ENCODE assay signal across 8 mouse cellular contexts in genomic region chr17:30626719-30627118, GRCm38 (mm10). TPM values are rescaled to one million over a fixed set of nuclear protein-coding genes. Genes with fewer than 3 reads are reported as not detected.
DNase-seq lines count a peak whose midpoint lies in the region; ATAC-seq and TF ChIP-seq lines count a peak whose summit lies in the region.
"Not testable (repeated sequence)": the region's sequence is repeated elsewhere in the genome, so short reads cannot be mapped to it uniquely, and the experiment has no call there.

Gene Glo1 (minus strand): TSS chr17:30626871.

- H3K4me2 ChIP-seq in embryonic facial prominence, embryonic 14.5 days (ENCODE audit: low read depth, low read length); limb, embryonic 15.5 days; midbrain, embryonic 11.5 days; stomach, postnatal 0 days (replicated peaks; ENCODE audit: low read depth): not testable (repeated sequence)

- not testable (repeated sequence) for H3K4me1 ChIP-seq in embryonic facial prominence, embryonic 14.5 days (ENCODE audit: control insufficient read depth, insufficient read depth, low read length); limb, embryonic 15.5 days; midbrain, embryonic 11.5 days (ENCODE audit: control insufficient read depth, insufficient read depth, low read length); stomach, postnatal 0 days (replicated peaks; ENCODE audit: control insufficient read depth, insufficient read depth)

- WGBS in embryonic facial prominence, embryonic 14.5 days, result no CpG with 5 or more reads among the region's 20 CpGs
- no CpG with 5 or more reads among the region's 20 CpGs for WGBS in limb, embryonic 15.5 days
- WGBS in midbrain, embryonic 11.5 days, result no CpG with 5 or more reads among the region's 20 CpGs
- no CpG with 5 or more reads among the region's 20 CpGs for WGBS in stomach, postnatal 0 days

- not testable (repeated sequence) for H3K9me3 ChIP-seq in embryonic facial prominence, embryonic 14.5 days (ENCODE audit: control insufficient read depth, low read length); limb, embryonic 15.5 days; midbrain, embryonic 11.5 days (ENCODE audit: control insufficient read depth, low read length); stomach, postnatal 0 days (ENCODE audit: control insufficient read depth, low read length)

- H3K36me3 ChIP-seq in embryonic facial prominence, embryonic 14.5 days (ENCODE audit: control insufficient read depth, insufficient read depth, low read length); limb, embryonic 15.5 days; midbrain, embryonic 11.5 days (ENCODE audit: control insufficient read depth, insufficient read depth, low read length); stomach, postnatal 0 days (ENCODE audit: control insufficient read depth, insufficient read depth, low read length): not testable (repeated sequence)

- not testable (repeated sequence) for DNase-seq in embryonic facial prominence, embryonic 14.5 days (ENCODE audit: low spot score); gastrocnemius, postnatal 36 days; layer of hippocampus, adult 18-20 months (ENCODE audit: low spot score in 2 of 2); midbrain, embryonic 11.5 days (ENCODE audit: low spot score, missing footprints); stomach, postnatal 0 days (ENCODE audit: low spot score)

- intact Hi-C loops in gastrocnemius, postnatal 36 days (cut with DNase I), result not testable (repeated sequence)

- not testable (repeated sequence) for H3K27ac ChIP-seq in embryonic facial prominence, embryonic 14.5 days (replicated peaks; ENCODE audit: low read depth, low read length); limb, embryonic 15.5 days; midbrain, embryonic 11.5 days (ENCODE audit: low read depth, low read length); stomach, postnatal 0 days (replicated peaks)

- not testable (repeated sequence) for TF ChIP-seq CTCF in stomach, postnatal 0 days (IDR thresholded peaks at IDR 0.05; ENCODE audit: low read depth)

- not testable (repeated sequence) for H3K9ac ChIP-seq in embryonic facial prominence, embryonic 14.5 days (ENCODE audit: low read depth, low read length); limb, embryonic 15.5 days; midbrain, embryonic 11.5 days (ENCODE audit: low read length); stomach, postnatal 0 days (ENCODE audit: low read length)

- not testable (repeated sequence) for H3K4me3 ChIP-seq in embryonic facial prominence, embryonic 14.5 days (ENCODE audit: low read depth, low read length); limb, embryonic 15.5 days; midbrain, embryonic 11.5 days (ENCODE audit: low read depth, low read length); stomach, postnatal 0 days (ENCODE audit: low read depth, low read length)

- peak; percentile 68 for ATAC-seq in activated CD4-positive, CD25-positive, alpha-beta regulatory T cell, adult 4 months
- ATAC-seq in embryonic facial prominence, embryonic 14.5 days (ENCODE audit: low read depth); limb, embryonic 15.5 days (ENCODE audit: insufficient number of reproducible peaks, low FRiP score, low TSS enrichment, low read depth); midbrain, embryonic 11.5 days (ENCODE audit: low FRiP score): not testable (repeated sequence)
- peak; percentile 74 to 83 for ATAC-seq in hematopoietic stem cell, adult 5-6 weeks (replicated peaks in 1 of 2; ENCODE audit: insufficient read depth in 1 of 2, low FRiP score in 2 of 2, low TSS enrichment in 1 of 2, low read depth in 1 of 2, poor library complexity in 2 of 2, severe bottlenecking in 2 of 2)
- ATAC-seq in stomach, postnatal 0 days (ENCODE audit: low FRiP score, low TSS enrichment), result peak; percentile 21; the same call in 1 of the 2 replicates

- not testable (repeated sequence) for H3K27me3 ChIP-seq in embryonic facial prominence, embryonic 14.5 days (replicated peaks; ENCODE audit: control insufficient read depth, insufficient read depth, low read length); limb, embryonic 15.5 days; midbrain, embryonic 11.5 days (ENCODE audit: control insufficient read depth, insufficient read depth, low read length); stomach, postnatal 0 days (ENCODE audit: control insufficient read depth, insufficient read depth, low read length)

- not testable (repeated sequence) for TF ChIP-seq EP300 in stomach, postnatal 0 days (optimal IDR thresholded peaks at IDR 0.05)

RNA-seq across cellular contexts. Expression of gene Glo1, which starts in this region (rescaled TPM):
- polyA plus RNA-seq in activated CD4-positive, CD25-positive, alpha-beta regulatory T cell, adult 4 months (2017; shearing (Covaris generic)), result 100 to 1,000 TPM; 117 to 142 TPM
- polyA plus RNA-seq in embryonic facial prominence, embryonic 14.5 days (2014; fragmentation: Nextera tagmentation; extraction: Ambion mirVana), result 214 and 221 TPM in 2 replicates
- 100 to 1,000 TPM; 151 TPM for total RNA-seq in gastrocnemius, postnatal 36 days (2021)
- 116 and 125 TPM in 2 replicates for total RNA-seq in hematopoietic stem cell, adult 5-6 weeks (2017)
- 100 to 1,000 TPM; 199 to 206 TPM for total RNA-seq in layer of hippocampus, adult 18-20 months (2021)
- 186 TPM in 2 replicates for polyA plus RNA-seq in limb, embryonic 15.5 days (2015; fragmentation: Nextera tagmentation; extraction: Ambion mirVana)
- polyA plus RNA-seq in midbrain, embryonic 11.5 days (2014; fragmentation: Nextera tagmentation; extraction: Ambion mirVana), result 277 and 302 TPM in 2 replicates
- 172 and 190 TPM in 2 replicates for polyA plus RNA-seq in stomach, postnatal 0 days (2015; fragmentation: Nextera tagmentation; extraction: Ambion mirVana)
